Mouse (Mus musculus) liver, embryonic 16.5 days (tissue): ENCODE results near the gene Madcam1. TPM values are rescaled to one million over a fixed set of nuclear protein-coding genes. Genes with fewer than 3 reads are reported as not detected.

Source experiments
- ATAC-seq: fragments of 200-750 bp; cut with Nextera tagmentation; 2 replicates; pipeline ENCODE4 v1.8.0; 2017; ENCODE audit warnings: low read depth, mild to moderate bottlenecking, moderate number of reproducible peaks, moderate library complexity
- H3K27ac ChIP-seq: fragments of 300-500 bp; sonication (generic); 2 replicates; pipeline ENCODE4 v1.5.1; 2014; ENCODE audit warnings: mild to moderate bottlenecking, low read length
- H3K27me3 ChIP-seq: fragments of 300-500 bp; sonication (generic); 2 replicates; pipeline ENCODE4 v1.6.1; 2014; ENCODE audit warnings: low read depth, low read length, mixed read lengths; ENCODE audit not compliant: control insufficient read depth, insufficient read depth
- H3K36me3 ChIP-seq: fragments of 300-500 bp; sonication (generic); 2 replicates; pipeline ENCODE4 v1.6.1; 2014; ENCODE audit warnings: mild to moderate bottlenecking; ENCODE audit not compliant: control insufficient read depth, insufficient read depth
- H3K4me1 ChIP-seq: fragments of 300-500 bp; sonication (generic); 2 replicates; pipeline ENCODE4 v1.6.1; 2014; ENCODE audit warnings: low read depth, low read length, mixed read lengths; ENCODE audit not compliant: control insufficient read depth
- H3K4me2 ChIP-seq: fragments of 300-500 bp; sonication (generic); 2 replicates; pipeline ENCODE4 v1.6.1; 2014; ENCODE audit warnings: low read depth, low read length, mixed read lengths
- H3K4me3 ChIP-seq: fragments of 300-500 bp; sonication (generic); 2 replicates; pipeline ENCODE4 v1.5.1; 2014; ENCODE audit warnings: low read depth, mild to moderate bottlenecking, low read length
- H3K9ac ChIP-seq: fragments of 300-500 bp; sonication (generic); 2 replicates; pipeline ENCODE4 v1.6.1; 2014; ENCODE audit warnings: low read depth, low read length
- H3K9me3 ChIP-seq: fragments of 300-500 bp; sonication (generic); replicated peaks from 2 replicates; pipeline ENCODE4 v1.6.1; 2016; ENCODE audit warnings: low read length; ENCODE audit not compliant: control insufficient read depth
- WGBS: fragments of 180-500 bp; shearing (Covaris S2); extraction: QIAGEN DNeasy Blood & Tissue Kit; methylation state at CpG from one replicate; pipeline ENCODE4 v1.1.7; 2014; ENCODE audit not compliant: insufficient replicate concordance; 5-methylcytosine and 5-hydroxymethylcytosine counted together
- polyA plus RNA-seq: library from polyadenylated mRNA; unstranded; fragments of >200 nt; fragmentation: Nextera tagmentation; extraction: Ambion mirVana; gene quantifications from 2 replicates; pipeline ENCODE4 v1.2.1, GENCODE M21; 2015

Gene Madcam1
- polyA plus RNA-seq, result 0.16 and 0.24 TPM in 2 replicates

DNA sequence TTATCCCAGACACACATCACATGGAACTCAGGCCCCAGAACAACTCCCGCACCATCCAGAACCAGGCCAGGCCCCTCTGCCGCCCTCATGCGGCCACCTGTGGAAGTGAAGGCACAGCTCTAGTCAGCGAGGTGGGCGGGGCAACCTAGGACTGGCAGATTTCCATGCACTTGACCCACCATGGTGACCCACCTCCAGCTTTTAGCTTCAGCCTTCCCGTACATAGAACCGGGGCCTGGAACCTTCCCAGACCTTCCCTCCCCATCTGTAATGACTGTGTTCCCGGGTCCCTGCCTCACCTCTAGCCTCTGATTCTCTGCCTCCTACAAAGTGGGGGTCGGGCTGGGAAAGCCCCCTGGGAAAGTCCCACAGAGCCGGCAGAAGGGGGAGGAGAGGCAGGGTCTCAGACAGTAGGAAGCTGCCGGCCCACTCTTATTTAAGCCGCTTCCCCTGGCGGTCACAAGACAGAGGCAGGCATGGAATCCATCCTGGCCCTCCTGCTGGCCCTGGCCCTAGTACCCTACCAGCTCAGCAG, at the start of gene Madcam1:
TSS of gene Madcam1 (plus strand) at position 429 of the 535 bp plus-strand sequence.
- H3K27me3 ChIP-seq, result no peaks in the 10 kb centered on the region
- no peak for ATAC-seq
- H3K4me1 ChIP-seq, result peaks cover 2% of the 10 kb centered on the region; the same call in 1 of the 2 replicates
- no peaks in the 10 kb centered on the region for H3K9me3 ChIP-seq
- no peak within 1 kb of the TSS for H3K4me2 ChIP-seq
- no peak within 1 kb of the TSS for H3K9ac ChIP-seq
- H3K4me3 ChIP-seq, result no peak within 1 kb of the TSS
- H3K36me3 ChIP-seq, result no peaks in the 10 kb centered on the region
- no peak within 1 kb of the TSS for H3K27ac ChIP-seq
- WGBS, result 17% methylated on average over 13 of the region's 13 CpGs

GRCm38 (mm10) chr10:79615860-79616259, 48.5 kb upstream of the Madcam1 start:
- Histone ChIP-seq H3K4me1 (peaks cover 4% of the 10 kb centered on the region; the same call in 1 of the 2 replicates), H3K27me3 (peaks cover 33% of the 10 kb centered on the region), H3K4me2 (no peak overlapping the region), H3K4me3 (no peak overlapping the region), H3K9me3 (no peaks in the 10 kb centered on the region), H3K36me3 (no peaks in the 10 kb centered on the region), H3K27ac (no peak overlapping the region), H3K9ac (no peak overlapping the region)
- WGBS, result 12% methylated on average over 8 of the region's 8 CpGs
- no peak for ATAC-seq

DNA sequence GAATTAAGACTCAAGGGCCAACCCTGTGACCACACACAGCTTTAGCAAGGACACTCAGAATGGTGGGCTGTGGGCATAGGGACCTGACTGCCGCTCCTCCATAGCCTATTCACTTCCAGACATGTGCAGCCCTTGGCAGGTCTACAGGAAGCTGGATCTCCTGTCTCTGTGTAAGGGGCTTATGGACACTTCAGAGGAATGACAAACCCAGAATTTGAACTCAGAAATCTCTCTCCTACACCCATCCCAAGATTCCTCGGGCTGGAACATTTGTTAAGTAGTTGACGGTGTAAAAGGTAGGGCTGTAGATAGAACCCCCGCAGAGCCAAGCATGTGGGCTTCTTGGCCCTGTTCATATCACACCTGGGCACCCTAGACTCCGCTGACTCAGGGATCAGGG, 48.0 kb upstream of the Madcam1 start:
- H3K4me2 ChIP-seq, result no peak overlapping the region
- no peak overlapping the region for H3K4me3 ChIP-seq
- 64% methylated on average over 5 of the region's 5 CpGs for WGBS
- H3K27me3 ChIP-seq, result peaks cover 31% of the 10 kb centered on the region
- ATAC-seq, result no peak
- no peak overlapping the region for H3K27ac ChIP-seq
- H3K36me3 ChIP-seq, result no peaks in the 10 kb centered on the region
- peaks cover 4% of the 10 kb centered on the region; the same call in 1 of the 2 replicates for H3K4me1 ChIP-seq
- no peak overlapping the region for H3K9ac ChIP-seq
- H3K9me3 ChIP-seq, result no peaks in the 10 kb centered on the region

DNA sequence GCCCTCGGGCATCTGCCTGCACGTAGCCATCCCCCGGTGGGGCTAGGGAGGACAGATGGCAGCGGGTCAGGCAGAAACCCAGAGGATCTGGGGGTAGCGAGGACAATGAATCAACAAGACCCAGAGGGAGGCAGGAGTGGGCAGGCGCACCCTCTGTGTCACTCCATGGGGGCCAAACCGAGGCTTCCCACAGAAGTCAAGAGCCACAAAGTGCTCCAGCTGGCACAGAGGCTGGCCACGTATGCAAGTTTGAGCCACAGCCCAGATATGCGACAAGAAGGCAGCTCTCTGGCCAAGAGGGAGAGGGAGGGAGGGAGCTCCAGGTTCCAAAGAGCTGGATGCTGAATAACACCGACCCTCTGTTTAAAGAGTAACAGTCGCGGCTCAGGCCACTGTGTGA, 40.4 kb upstream of the Madcam1 start:
- Histone ChIP-seq H3K27me3 (no peaks in the 10 kb centered on the region), H3K27ac (no peak overlapping the region), H3K4me3 (no peak overlapping the region), H3K9ac (no peak overlapping the region), H3K4me2 (no peak overlapping the region), H3K4me1 (no peaks in the 10 kb centered on the region), H3K36me3 (no peaks in the 10 kb centered on the region), H3K9me3 (no peaks in the 10 kb centered on the region)
- no peak for ATAC-seq
- WGBS, result 63% methylated on average over 12 of the region's 12 CpGs

- Histone ChIP-seq H3K27ac (no peak overlapping the region), H3K9me3 (no peaks in the 10 kb centered on the region), H3K4me1 (no peaks in the 10 kb centered on the region), H3K36me3 (no peaks in the 10 kb centered on the region), H3K4me3 (no peak overlapping the region), H3K9ac (no peak overlapping the region), H3K27me3 (no peaks in the 10 kb centered on the region), H3K4me2 (no peak overlapping the region)
- ATAC-seq, result no peak
- 60% methylated on average over 9 of the region's 9 CpGs for WGBS
These were observed 39.0 kb upstream of the Madcam1 start for GRCm38 (mm10) chr10:79625398-79625797.

DNA sequence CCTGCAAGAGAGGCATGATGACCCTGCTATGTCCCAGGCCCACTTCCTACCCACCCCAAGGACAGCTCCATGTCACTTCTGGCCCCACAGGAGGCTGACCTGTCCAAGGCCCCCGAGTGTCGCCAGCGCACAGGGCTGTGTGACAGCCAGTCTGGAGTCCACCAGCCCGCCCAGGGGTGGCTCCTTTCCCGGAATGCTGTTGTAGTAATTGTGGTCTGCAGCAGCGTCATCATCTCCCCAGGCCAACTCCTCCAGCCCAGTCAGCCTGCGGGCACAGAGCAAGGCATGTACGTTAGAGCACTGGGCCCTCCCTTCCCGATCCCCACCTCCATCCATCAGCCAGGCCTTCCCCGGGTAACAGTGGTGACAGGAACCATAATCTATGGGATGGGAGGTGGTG, 38.2 kb upstream of the Madcam1 start:
- WGBS, result 71% methylated on average over 10 of the region's 10 CpGs
- no peak for ATAC-seq

GRCm38 (mm10) chr10:79628377-79628776, 36.0 kb upstream of the Madcam1 start:
- H3K36me3 ChIP-seq, result no peaks in the 10 kb centered on the region
- H3K4me2 ChIP-seq, result no peak overlapping the region
- no peak overlapping the region for H3K9ac ChIP-seq
- H3K4me3 ChIP-seq, result no peak overlapping the region
- H3K27ac ChIP-seq, result no peak overlapping the region
- no peaks in the 10 kb centered on the region for H3K4me1 ChIP-seq
- 62% methylated on average over 5 of the region's 5 CpGs for WGBS
- H3K27me3 ChIP-seq, result no peaks in the 10 kb centered on the region
- no peak for ATAC-seq
- no peaks in the 10 kb centered on the region for H3K9me3 ChIP-seq

More for the DNA sequence above, 38.2 kb upstream of the Madcam1 start:
- Histone ChIP-seq H3K9me3 (no peaks in the 10 kb centered on the region), H3K27ac (no peak overlapping the region), H3K27me3 (no peaks in the 10 kb centered on the region), H3K4me2 (no peak overlapping the region), H3K36me3 (no peaks in the 10 kb centered on the region), H3K4me3 (no peak overlapping the region), H3K4me1 (no peaks in the 10 kb centered on the region), H3K9ac (no peak overlapping the region)

DNA sequence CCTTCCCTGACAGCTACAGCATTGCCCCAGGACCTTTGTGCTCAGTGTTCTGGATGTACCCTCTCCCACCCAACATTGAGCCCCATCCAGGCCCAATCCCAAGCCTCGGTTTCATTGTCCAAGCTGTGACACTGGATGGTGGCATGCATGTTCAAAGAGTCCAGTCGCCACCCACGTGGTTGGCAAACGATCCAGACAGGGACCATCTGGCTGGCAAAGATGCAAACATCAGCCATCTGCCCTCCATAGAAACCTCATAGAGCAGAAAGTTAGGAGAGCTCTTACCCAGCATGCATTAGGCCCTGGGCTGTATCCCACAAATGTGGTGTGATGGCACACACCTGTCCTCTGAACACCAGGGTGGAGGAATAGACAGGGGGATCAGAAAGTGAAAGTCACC, 32.9 kb upstream of the Madcam1 start:
- Histone ChIP-seq H3K9me3 (no peaks in the 10 kb centered on the region), H3K27me3 (peaks cover 4% of the 10 kb centered on the region), H3K36me3 (no peaks in the 10 kb centered on the region), H3K4me3 (no peak overlapping the region), H3K27ac (no peak overlapping the region), H3K9ac (no peak overlapping the region), H3K4me2 (no peak overlapping the region), H3K4me1 (no peaks in the 10 kb centered on the region)
- WGBS, result 65% methylated on average over 4 of the region's 4 CpGs
- no peak for ATAC-seq

DNA sequence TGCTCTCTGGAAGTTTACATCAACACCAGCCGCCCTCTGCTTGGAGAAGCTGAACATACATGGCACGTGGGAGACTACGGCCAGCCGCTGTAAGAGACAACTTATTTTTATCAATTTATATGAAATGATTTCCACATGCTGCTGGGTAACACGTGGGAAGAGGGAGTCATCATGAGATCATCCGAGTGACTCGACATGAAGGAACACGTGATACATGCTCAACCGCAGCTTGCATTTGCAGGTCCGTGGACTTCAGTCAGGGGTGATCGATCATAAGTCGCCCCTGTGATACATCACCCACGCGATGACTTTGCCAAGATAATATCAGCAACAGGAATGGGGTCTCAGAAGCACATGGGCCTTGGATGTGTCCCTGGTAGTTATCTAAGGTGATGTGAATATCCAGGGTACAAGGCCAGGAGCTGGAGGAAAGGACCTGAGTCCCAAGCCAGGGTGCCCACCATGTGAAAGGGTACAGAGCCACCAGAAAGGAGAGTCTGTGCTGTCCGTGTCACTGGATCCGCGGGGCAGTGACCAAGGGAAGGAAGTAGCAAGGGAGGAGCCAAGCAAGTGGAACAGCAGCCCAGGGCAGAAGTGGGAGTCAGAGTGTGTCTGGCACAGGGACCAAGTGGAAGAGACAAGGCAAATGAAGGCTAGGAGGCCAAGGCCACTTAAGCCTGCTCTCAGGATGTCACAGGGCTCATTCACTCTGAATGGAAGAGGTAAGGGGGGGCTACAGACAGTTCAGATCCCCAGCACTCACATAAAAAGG, 31.2 kb upstream of the Madcam1 start:
- H3K9ac ChIP-seq, result no peak overlapping the region
- WGBS, result 60% methylated on average over 17 of the region's 17 CpGs

More for the DNA sequence above, 31.2 kb upstream of the Madcam1 start:
- no peaks in the 10 kb centered on the region for H3K9me3 ChIP-seq
- H3K4me1 ChIP-seq, result no peaks in the 10 kb centered on the region; the same call in 1 of the 2 replicates
- H3K4me3 ChIP-seq, result no peak overlapping the region
- H3K27me3 ChIP-seq, result peaks cover 22% of the 10 kb centered on the region
- H3K4me2 ChIP-seq, result no peak overlapping the region
- no peak overlapping the region for H3K27ac ChIP-seq
- H3K36me3 ChIP-seq, result no peaks in the 10 kb centered on the region
- ATAC-seq, result no peak
